Mouse (Mus musculus) heart, postnatal 0 days (tissue): Measurements from ENCODE around the gene Crygn.

Experiments used
- CTCF ChIP-seq: IDR thresholded peaks from 2 replicates; pipeline ENCODE4 v1.5.1; 2016; ENCODE audit warnings: antibody characterized with exemption, control low read depth, low read depth
- EP300 ChIP-seq: IDR thresholded peaks from 2 replicates; pipeline ENCODE4 v1.6.1; 2016; ENCODE audit warnings: antibody characterized with exemption, low read depth

- TF ChIP-seq CTCF, result no peak
- TF ChIP-seq EP300, result no peak
Measured at GRCm38 (mm10) chr5:24724805-24725204, 33.0 kb downstream of the Crygn start.
